Mouse (Mus musculus): Measurements from ENCODE around the gene Slc38a7. TPM values are rescaled to one million over a fixed set of nuclear protein-coding genes. Genes with fewer than 3 reads are reported as not detected.
"Not testable (repeated sequence)": the region's sequence is repeated elsewhere in the genome, so short reads cannot be mapped to it uniquely, and the experiment has no call there.

The Slc38a7 gene
- total RNA-seq (2021), result 10 to 100 TPM; 30.7 to 31.4 TPM

- DNase-seq, result peak; percentile 70 to 75
Observed at GRCm38 (mm10) chr8:95853102-95853843, at the start of gene Slc38a7. TSS of gene Slc38a7 (minus strand) at chr8:95853539.

GRCm38 (mm10) chr8:95901864-95902263, 48.5 kb upstream of the Slc38a7 start:
- no peak for DNase-seq

- no peak for DNase-seq
Observed at GRCm38 (mm10) chr8:95893701-95894100, 40.4 kb upstream of the Slc38a7 start.

- peak; percentile 90 for DNase-seq
Observed at GRCm38 (mm10) chr8:95888285-95889136, 35.2 kb upstream of the Slc38a7 start, which contains the start of gene Got2. TSS of gene Got2 (minus strand) at chr8:95888547.

- DNase-seq, result peak; percentile 83
Observed at GRCm38 (mm10) chr8:95887578-95888284, 34.4 kb upstream of the Slc38a7 start.

GRCm38 (mm10) chr8:95886647-95887577, 33.6 kb upstream of the Slc38a7 start:
- peak in 1 of 2 experiments; percentile 32 for DNase-seq

- no peak for DNase-seq
Observed at GRCm38 (mm10) chr8:95885966-95886365, 32.6 kb upstream of the Slc38a7 start.

GRCm38 (mm10) chr8:95885271-95885841, 32.0 kb upstream of the Slc38a7 start:
- no peak for DNase-seq

- DNase-seq, result no peak
Observed at GRCm38 (mm10) chr8:95884491-95884890, 31.2 kb upstream of the Slc38a7 start.

GRCm38 (mm10) chr8:95882191-95882590, 28.9 kb upstream of the Slc38a7 start:
- no peak for DNase-seq

GRCm38 (mm10) chr8:95881576-95881975, 28.2 kb upstream of the Slc38a7 start:
- DNase-seq, result no peak

GRCm38 (mm10) chr8:95879823-95880222, 26.5 kb upstream of the Slc38a7 start:
- no peak for DNase-seq

- no peak for DNase-seq
Observed at GRCm38 (mm10) chr8:95878176-95878962, 25.0 kb upstream of the Slc38a7 start.

- no peak for DNase-seq
Observed at GRCm38 (mm10) chr8:95875270-95875669, 21.9 kb upstream of the Slc38a7 start.

GRCm38 (mm10) chr8:95871690-95872089, 18.4 kb upstream of the Slc38a7 start:
- no peak for DNase-seq

GRCm38 (mm10) chr8:95864851-95865250, 11.5 kb upstream of the Slc38a7 start:
- not testable (repeated sequence) for DNase-seq

GRCm38 (mm10) chr8:95863761-95864440, 10.6 kb upstream of the Slc38a7 start:
- DNase-seq, result not testable (repeated sequence)

- DNase-seq, result no peak
Observed at GRCm38 (mm10) chr8:95854174-95854573, 835 bp upstream of the Slc38a7 start.

GRCm38 (mm10) chr8:95852290-95852689, 1.0 kb downstream of the Slc38a7 start:
- no peak for DNase-seq

GRCm38 (mm10) chr8:95850326-95850725, 3.0 kb downstream of the Slc38a7 start:
- DNase-seq, result no peak

Data from layer of hippocampus, postnatal 36 days (tissue).